Mouse (Mus musculus): ENCODE measurements around the gene Olfr576. TPM values are rescaled to one million over a fixed set of nuclear protein-coding genes. Genes with fewer than 3 reads are reported as not detected.

The Olfr576 gene
- polyA plus RNA-seq (2012; rRNA removed): not detected in 2 replicates

DNA sequence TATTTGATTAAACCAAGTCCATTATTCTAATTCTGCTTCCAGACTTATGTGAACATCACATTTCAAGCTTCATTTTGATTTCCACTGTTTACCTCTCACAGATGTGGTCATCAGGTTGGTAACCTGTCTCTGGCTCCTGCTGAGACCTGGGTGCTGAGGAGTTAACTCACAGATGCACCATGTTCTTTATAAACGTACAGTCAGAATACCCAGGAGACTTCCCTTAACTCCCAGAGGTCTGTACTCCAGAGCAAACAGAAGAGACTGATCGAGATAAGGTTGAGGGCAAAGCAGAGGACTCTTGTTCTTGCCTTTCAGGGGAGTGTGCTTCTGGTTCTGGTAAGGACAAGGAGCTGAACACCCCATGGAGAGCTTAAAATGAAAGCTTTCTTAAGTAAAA, at the start of gene Olfr576:
Olfr576 (plus strand) TSS at position 301 of the 400 bp plus-strand sequence.
- TF ChIP-seq CTCF (IDR thresholded peaks at IDR 0.05; ENCODE audit: extremely low read depth, insufficient read length, insufficient replicate concordance, low read depth, low read length) (no peak), POLR2A (IDR thresholded peaks at IDR 0.05; ENCODE audit: low read depth, low read length) (no peak)
- Histone ChIP-seq H3K27me3 (ENCODE audit: control insufficient read depth, insufficient read depth, low read length) (no peaks in the 10 kb centered on the region; the same call in 1 of the 2 replicates), H3K4me3 (ENCODE audit: low read depth, low read length) (no peak within 1 kb of the TSS), H3K4me1 (ENCODE audit: control insufficient read depth, insufficient read depth, insufficient read length, low read length) (no peaks in the 10 kb centered on the region), H3K36me3 (ENCODE audit: control insufficient read depth, insufficient read depth, low read length) (no peaks in the 10 kb centered on the region), H3K27ac (ENCODE audit: insufficient read depth, low read depth, low read length) (no peak within 1 kb of the TSS)
- WGBS: 8% methylated on average over 2 of the region's 2 CpGs

DNA sequence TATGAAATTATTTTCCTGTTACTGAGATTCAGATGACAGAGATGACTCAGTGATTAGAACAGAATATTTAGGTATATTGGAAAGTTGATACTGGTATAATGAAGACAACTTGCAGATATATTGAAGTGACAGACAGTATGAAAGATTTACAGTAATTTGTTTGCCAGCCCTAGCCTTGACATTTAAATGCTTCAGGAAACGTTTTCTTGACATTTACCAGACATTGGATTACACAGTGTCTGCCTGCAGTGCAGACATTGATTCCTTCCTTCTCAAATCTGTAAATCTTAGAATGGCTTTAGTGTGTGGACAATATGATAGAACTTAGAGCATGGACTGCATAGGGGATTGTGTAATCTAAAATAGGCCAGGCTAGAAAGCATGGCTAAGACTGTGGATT, 47.2 kb upstream of the Olfr576 start:
- TF ChIP-seq POLR2A (IDR thresholded peaks at IDR 0.05; ENCODE audit: low read depth, low read length) (no peak), CTCF (IDR thresholded peaks at IDR 0.05; ENCODE audit: extremely low read depth, insufficient read length, insufficient replicate concordance, low read depth, low read length) (no peak)
- Histone ChIP-seq H3K27me3 (ENCODE audit: control insufficient read depth, insufficient read depth, low read length) (no peaks in the 10 kb centered on the region), H3K4me1 (ENCODE audit: control insufficient read depth, insufficient read depth, insufficient read length, low read length) (no peaks in the 10 kb centered on the region), H3K36me3 (ENCODE audit: control insufficient read depth, insufficient read depth, low read length) (no peaks in the 10 kb centered on the region), H3K27ac (ENCODE audit: insufficient read depth, low read depth, low read length) (no peak overlapping the region), H3K4me3 (ENCODE audit: low read depth, low read length) (no peak overlapping the region)
- 22% methylated on average over 1 of the region's 1 CpGs for WGBS

DNA sequence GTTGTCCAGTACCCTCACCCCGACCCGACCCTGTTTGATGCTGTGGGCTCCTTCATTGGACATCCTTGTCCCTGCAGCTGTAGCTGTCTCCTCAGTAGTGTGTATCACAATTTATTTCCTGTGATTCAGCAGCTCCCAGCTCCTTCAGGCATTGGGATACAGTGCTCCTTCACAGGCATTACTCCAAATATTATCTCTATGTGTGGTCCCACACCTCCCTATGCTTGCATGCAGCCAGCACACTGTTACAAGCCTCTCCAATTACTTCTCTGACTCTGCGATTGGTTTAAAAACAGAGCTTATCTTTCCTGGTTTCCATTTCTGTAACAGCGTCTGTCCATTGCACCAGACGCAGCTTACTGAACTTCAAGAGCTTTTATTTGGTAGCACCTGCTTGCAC, 46.1 kb upstream of the Olfr576 start:
- TF ChIP-seq CTCF (IDR thresholded peaks at IDR 0.05; ENCODE audit: extremely low read depth, insufficient read length, insufficient replicate concordance, low read depth, low read length) (no peak), POLR2A (IDR thresholded peaks at IDR 0.05; ENCODE audit: low read depth, low read length) (no peak)
- H3K4me1 ChIP-seq (ENCODE audit: control insufficient read depth, insufficient read depth, insufficient read length, low read length): no peaks in the 10 kb centered on the region
- 38% methylated on average over 5 of the region's 5 CpGs for WGBS
- no peaks in the 10 kb centered on the region for H3K27me3 ChIP-seq (ENCODE audit: control insufficient read depth, insufficient read depth, low read length)
- no peak overlapping the region for H3K4me3 ChIP-seq (ENCODE audit: low read depth, low read length)
- H3K36me3 ChIP-seq (ENCODE audit: control insufficient read depth, insufficient read depth, low read length): no peaks in the 10 kb centered on the region
- H3K27ac ChIP-seq (ENCODE audit: insufficient read depth, low read depth, low read length): no peak overlapping the region

DNA sequence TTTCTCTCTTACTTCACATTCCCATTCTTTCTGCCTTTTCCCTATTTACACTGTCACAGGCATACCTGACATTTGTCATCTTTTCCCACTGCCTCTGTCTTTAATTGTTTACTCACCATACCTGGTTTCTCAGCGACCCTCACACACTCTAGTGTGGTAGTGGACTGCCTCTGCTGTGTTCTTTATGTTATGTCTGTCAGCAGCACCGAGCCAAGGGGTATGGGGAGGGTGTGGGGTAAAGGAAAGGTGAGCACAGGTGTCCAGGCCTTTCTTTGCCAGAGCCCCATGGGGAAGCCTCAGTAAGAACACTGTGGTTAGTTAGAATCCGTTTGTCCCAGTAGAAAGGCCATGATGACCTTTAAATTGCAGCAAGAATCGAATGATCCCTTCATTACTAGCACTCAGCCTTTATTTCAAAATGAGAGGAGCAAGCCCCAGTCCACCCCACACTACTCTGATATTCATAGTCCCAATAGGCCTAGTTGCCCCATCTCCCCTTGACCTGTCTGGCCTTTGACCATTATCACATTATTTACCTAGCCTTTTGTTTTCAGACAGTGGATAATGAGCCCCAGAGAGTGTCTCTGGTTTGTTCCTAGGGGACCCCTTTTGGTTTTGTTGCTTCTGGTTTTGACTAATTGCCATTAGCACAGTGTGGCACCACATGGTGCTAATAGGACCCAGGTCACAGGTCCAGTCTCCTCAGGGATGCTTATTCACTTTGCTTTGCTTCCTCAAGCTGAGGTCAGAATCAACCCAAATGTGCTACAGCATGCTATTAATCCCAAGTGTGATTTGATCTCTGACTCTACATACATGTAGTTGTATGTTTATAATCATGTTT, 45.2 kb upstream of the Olfr576 start, which contains the start of gene Olfr571:
Olfr571 (minus strand) TSS at position 505 of the 844 bp plus-strand sequence.
- no peaks in the 10 kb centered on the region for H3K4me1 ChIP-seq (ENCODE audit: control insufficient read depth, insufficient read depth, insufficient read length, low read length)
- WGBS: 40% methylated on average over 4 of the region's 4 CpGs
- no peaks in the 10 kb centered on the region for H3K36me3 ChIP-seq (ENCODE audit: control insufficient read depth, insufficient read depth, low read length)
- no peak for TF ChIP-seq CTCF (IDR thresholded peaks at IDR 0.05; ENCODE audit: extremely low read depth, insufficient read length, insufficient replicate concordance, low read depth, low read length)
- no peak for TF ChIP-seq POLR2A (IDR thresholded peaks at IDR 0.05; ENCODE audit: low read depth, low read length)
- H3K4me3 ChIP-seq (ENCODE audit: low read depth, low read length): no peak within 1 kb of the TSS
- H3K27me3 ChIP-seq (ENCODE audit: control insufficient read depth, insufficient read depth, low read length): no peaks in the 10 kb centered on the region
- no peak within 1 kb of the TSS for H3K27ac ChIP-seq (ENCODE audit: insufficient read depth, low read depth, low read length)

DNA sequence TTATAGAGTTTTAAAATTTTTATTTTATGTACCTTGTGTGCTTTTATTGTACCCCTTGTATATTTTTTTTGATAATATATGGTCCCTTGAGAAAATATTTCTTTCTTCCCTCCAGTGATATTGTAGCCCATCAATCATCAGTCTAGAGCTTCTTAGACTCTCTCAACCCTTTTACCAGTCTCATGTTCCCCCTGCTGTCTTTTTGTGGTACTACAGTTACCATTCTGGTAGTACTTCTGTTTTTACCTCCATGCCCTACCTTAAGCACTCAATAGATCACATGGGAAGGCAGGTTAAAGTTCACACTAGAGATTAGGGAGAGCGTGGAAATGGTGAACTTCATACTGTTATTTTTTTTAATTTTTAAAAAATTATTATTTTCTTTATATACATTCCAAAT, 42.8 kb upstream of the Olfr576 start:
- no peaks in the 10 kb centered on the region for H3K36me3 ChIP-seq (ENCODE audit: control insufficient read depth, insufficient read depth, low read length)
- TF ChIP-seq POLR2A (IDR thresholded peaks at IDR 0.05; ENCODE audit: low read depth, low read length) (no peak), CTCF (IDR thresholded peaks at IDR 0.05; ENCODE audit: extremely low read depth, insufficient read length, insufficient replicate concordance, low read depth, low read length) (no peak)
- WGBS: 4% methylated on average over 1 of the region's 1 CpGs
- no peak overlapping the region for H3K4me3 ChIP-seq (ENCODE audit: low read depth, low read length)
- no peak overlapping the region for H3K27ac ChIP-seq (ENCODE audit: insufficient read depth, low read depth, low read length)
- no peaks in the 10 kb centered on the region for H3K4me1 ChIP-seq (ENCODE audit: control insufficient read depth, insufficient read depth, insufficient read length, low read length)
- H3K27me3 ChIP-seq (ENCODE audit: control insufficient read depth, insufficient read depth, low read length): no peaks in the 10 kb centered on the region

DNA sequence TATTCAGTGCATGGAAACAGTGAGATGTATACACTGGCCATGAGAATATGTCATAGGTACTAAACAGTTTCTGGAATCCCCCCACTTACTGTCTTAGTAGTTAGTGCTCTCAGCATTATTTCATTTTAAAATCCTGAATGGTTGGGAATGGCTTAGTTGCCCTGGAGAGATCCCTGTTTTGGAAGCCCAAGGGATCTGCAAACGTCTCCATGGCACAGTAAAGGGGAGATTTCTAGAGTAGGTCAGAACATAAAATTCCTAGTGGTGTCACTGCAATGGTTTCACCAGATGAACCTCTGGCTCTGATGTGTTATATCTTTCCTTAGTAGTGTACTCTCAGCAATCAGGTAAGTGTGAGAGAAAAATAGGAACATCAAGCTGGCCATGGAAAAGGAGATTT, 38.4 kb upstream of the Olfr576 start, which contains the start of gene Olfr572:
Olfr572 (plus strand) TSS at position 301 of the 400 bp plus-strand sequence.
- no peak within 1 kb of the TSS for H3K4me3 ChIP-seq (ENCODE audit: low read depth, low read length)
- no peaks in the 10 kb centered on the region for H3K4me1 ChIP-seq (ENCODE audit: control insufficient read depth, insufficient read depth, insufficient read length, low read length)
- H3K36me3 ChIP-seq (ENCODE audit: control insufficient read depth, insufficient read depth, low read length): no peaks in the 10 kb centered on the region
- no peaks in the 10 kb centered on the region for H3K27me3 ChIP-seq (ENCODE audit: control insufficient read depth, insufficient read depth, low read length)
- H3K27ac ChIP-seq (ENCODE audit: insufficient read depth, low read depth, low read length): no peak within 1 kb of the TSS
- WGBS: 69% methylated on average over 1 of the region's 1 CpGs
- no peak for TF ChIP-seq CTCF (IDR thresholded peaks at IDR 0.05; ENCODE audit: extremely low read depth, insufficient read length, insufficient replicate concordance, low read depth, low read length)
- TF ChIP-seq POLR2A (IDR thresholded peaks at IDR 0.05; ENCODE audit: low read depth, low read length): no peak

DNA sequence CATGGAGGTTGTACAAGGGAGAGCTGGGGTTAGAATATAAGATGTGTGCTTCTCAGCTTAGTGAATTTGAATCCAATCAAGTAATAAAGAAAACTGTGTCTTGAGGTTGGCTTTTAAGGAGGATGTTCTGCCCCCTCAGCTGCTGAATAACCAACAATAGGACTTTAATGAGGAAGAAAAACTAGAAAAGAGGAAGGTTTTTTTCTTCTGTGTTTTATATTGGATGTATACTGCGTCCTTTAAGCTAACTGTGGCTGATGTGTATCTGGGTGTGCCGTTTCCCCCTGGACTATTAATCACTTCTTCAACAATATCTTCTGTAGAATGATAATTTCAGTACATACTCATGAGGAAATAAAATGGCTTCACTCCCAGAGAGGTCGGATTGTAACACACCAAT, 35.4 kb upstream of the Olfr576 start:
- TF ChIP-seq CTCF (IDR thresholded peaks at IDR 0.05; ENCODE audit: extremely low read depth, insufficient read length, insufficient replicate concordance, low read depth, low read length): no peak
- no peak for TF ChIP-seq POLR2A (IDR thresholded peaks at IDR 0.05; ENCODE audit: low read depth, low read length)
- no peak overlapping the region for H3K27ac ChIP-seq (ENCODE audit: insufficient read depth, low read depth, low read length)
- 49% methylated on average over 3 of the region's 3 CpGs for WGBS
- no peaks in the 10 kb centered on the region for H3K36me3 ChIP-seq (ENCODE audit: control insufficient read depth, insufficient read depth, low read length)
- H3K4me3 ChIP-seq (ENCODE audit: low read depth, low read length): no peak overlapping the region
- no peaks in the 10 kb centered on the region for H3K4me1 ChIP-seq (ENCODE audit: control insufficient read depth, insufficient read depth, insufficient read length, low read length)
- no peaks in the 10 kb centered on the region for H3K27me3 ChIP-seq (ENCODE audit: control insufficient read depth, insufficient read depth, low read length)
